Mouse (Mus musculus): Measurements from ENCODE around the gene Olfr703.

The Olfr703 gene

GRCm38 (mm10) chr7:106843060-106843459 lies at the start of gene Olfr703:
Gene Olfr703, plus strand, starts transcription at chr7:106843360.
- DNase-seq (ENCODE audit: low spot score in 2 of 2): no peak

- no peak for DNase-seq (ENCODE audit: low spot score in 2 of 2)
These were observed 34.4 kb upstream of the Olfr703 start, which contains the start of gene Olfr700 for GRCm38 (mm10) chr7:106808734-106809133. Gene Olfr700, minus strand, starts transcription at chr7:106808834.

- no peak for DNase-seq (ENCODE audit: low spot score in 2 of 2)
These were observed 29.3 kb upstream of the Olfr703 start, which contains the start of gene Olfr701 for GRCm38 (mm10) chr7:106813829-106814228. Gene Olfr701, plus strand, starts transcription at chr7:106814129.

GRCm38 (mm10) chr7:106815775-106816174 lies 27.4 kb upstream of the Olfr703 start:
- peak in 1 of 2 experiments; percentile 20 for DNase-seq (ENCODE audit: low spot score in 2 of 2)

- DNase-seq (ENCODE audit: low spot score in 2 of 2): no peak
These were observed 24.7 kb upstream of the Olfr703 start for GRCm38 (mm10) chr7:106818414-106818813.

- DNase-seq (ENCODE audit: low spot score in 2 of 2): no peak
These were observed 9.4 kb upstream of the Olfr703 start, which contains the start of gene Olfr702 for GRCm38 (mm10) chr7:106833793-106834192. Gene Olfr702, minus strand, starts transcription at chr7:106833893.

- DNase-seq (ENCODE audit: low spot score in 2 of 2): no peak
These were observed 19.7 kb downstream of the Olfr703 start, which contains the start of gene Olfr704 for GRCm38 (mm10) chr7:106862885-106863284. Gene Olfr704, plus strand, starts transcription at chr7:106863185.

- DNase-seq (ENCODE audit: low spot score in 2 of 2): no peak
These were observed 33.6 kb downstream of the Olfr703 start, which contains the start of gene Olfr705 for GRCm38 (mm10) chr7:106876791-106877190. Gene Olfr705, minus strand, starts transcription at chr7:106876891.

GRCm38 (mm10) chr7:106888062-106888461 lies 44.9 kb downstream of the Olfr703 start, which contains the start of gene Olfr706:
Gene Olfr706, minus strand, starts transcription at chr7:106888162.
- no peak for DNase-seq (ENCODE audit: low spot score in 2 of 2)
